Mouse (Mus musculus) MEL (cell line): Measurements from ENCODE around the gene Rbm33. TPM values are rescaled to one million over a fixed set of nuclear protein-coding genes. Genes with fewer than 3 reads are reported as not detected.

Source experiments
- DNase-seq: peaks from one replicate; pipeline ENCODE4 v3.0.0; 2011; ENCODE audit warnings: low read depth, low spot score
- H3K27ac ChIP-seq: 2 replicates; pipeline ENCODE4 v1.5.1; 2012; ENCODE audit warnings: low read depth, mild to moderate bottlenecking, control low read depth, low read length, moderate library complexity; ENCODE audit not compliant: control insufficient read depth
- H3K27me3 ChIP-seq, 2 experiments: fragments of 150-350 bp in 1 of 2; sonication (generic) in 1 of 2; 2 replicates each; pipeline ENCODE4 v1.6.1; 2012; ENCODE audit warnings: low read length in 2 of 2, mild to moderate bottlenecking in 2 of 2, improper control_type of control experiment in 1 of 2, moderate library complexity in 1 of 2; ENCODE audit not compliant: insufficient read depth in 2 of 2, control insufficient read depth in 1 of 2
- H3K36me3 ChIP-seq, 2 experiments: 2 replicates each; pipeline ENCODE4 v1.6.1; 2012 to 2014; ENCODE audit warnings: low read length in 2 of 2, improper control_type of control experiment in 1 of 2, inconsistent platforms in 1 of 2, mild to moderate bottlenecking in 1 of 2; ENCODE audit not compliant: insufficient read depth in 2 of 2, control insufficient read depth in 1 of 2
- H3K4me1 ChIP-seq, 2 experiments: fragments of 150-350 bp in 1 of 2; sonication (generic) in 1 of 2; 2 replicates each; pipeline ENCODE4 v1.6.1; 2012; ENCODE audit warnings: low read length in 2 of 2, improper control_type of control experiment in 1 of 2, mild to moderate bottlenecking in 1 of 2; ENCODE audit not compliant: insufficient read depth in 2 of 2, control insufficient read depth in 1 of 2
- H3K4me3 ChIP-seq, 2 experiments: fragments of 150-350 bp in 1 of 2; sonication (generic) in 1 of 2; 2 replicates each; pipeline ENCODE4 v1.5.1; 2012; ENCODE audit warnings: low read depth in 2 of 2, low read length in 2 of 2, mild to moderate bottlenecking in 2 of 2, moderate library complexity in 2 of 2, control low read depth in 1 of 2, improper control_type of control experiment in 1 of 2; ENCODE audit not compliant: control insufficient read depth in 1 of 2, insufficient read depth in 1 of 2
- H3K79me2 ChIP-seq: 2 replicates; pipeline ENCODE4 v1.6.1; 2012; ENCODE audit warnings: mild to moderate bottlenecking, low read length, moderate library complexity; ENCODE audit not compliant: control insufficient read depth, poor library complexity, insufficient read depth
- H3K9ac ChIP-seq: 2 replicates; pipeline ENCODE4 v1.6.1; 2012; ENCODE audit warnings: low read depth, mild to moderate bottlenecking, control low read depth, low read length, moderate library complexity; ENCODE audit not compliant: control insufficient read depth, poor library complexity, severe bottlenecking
- H3K9me3 ChIP-seq: fragments of 150-350 bp; sonication (generic); replicated peaks from 2 replicates; pipeline ENCODE4 v1.6.1; 2012; ENCODE audit warnings: mild to moderate bottlenecking, low read length, improper control_type of control experiment, moderate library complexity; ENCODE audit not compliant: insufficient read depth
- BHLHE40 ChIP-seq: IDR thresholded peaks from 2 replicates; pipeline ENCODE4 v1.6.1; 2012; ENCODE audit warnings: low read depth, mild to moderate bottlenecking, inconsistent platforms, low read length, improper control_type of control experiment, borderline replicate concordance
- CTCF ChIP-seq, 3 experiments: IDR thresholded peaks in 2 of 3; conservative IDR thresholded peaks in 1 of 3; 2 replicates each; pipeline ENCODE4 v1.5.1; 2011 to 2012; ENCODE audit warnings: low read length in 3 of 3, low read depth in 2 of 3, mild to moderate bottlenecking in 2 of 3, improper control_type of control experiment in 1 of 3, inconsistent platforms in 1 of 3, mixed read lengths in 1 of 3, moderate library complexity in 1 of 3; ENCODE audit not compliant: control insufficient read depth in 1 of 3, insufficient read depth in 1 of 3, poor library complexity in 1 of 3, severe bottlenecking in 1 of 3
- E2F4 ChIP-seq: IDR thresholded peaks from 2 replicates; pipeline ENCODE4 v1.6.1; 2011; ENCODE audit warnings: low read depth, low read length, improper control_type of control experiment, borderline replicate concordance
- ETS1 ChIP-seq: IDR thresholded peaks from 2 replicates; pipeline ENCODE4 v1.6.1; 2012; ENCODE audit warnings: low read depth, mild to moderate bottlenecking, inconsistent platforms, low read length, improper control_type of control experiment, moderate library complexity
- GABPA ChIP-seq: IDR thresholded peaks from 2 replicates; pipeline ENCODE4 v1.6.1; 2012; ENCODE audit warnings: low read depth, mild to moderate bottlenecking, inconsistent platforms, low read length, improper control_type of control experiment, moderate library complexity
- HCFC1 ChIP-seq: IDR thresholded peaks from 2 replicates; pipeline ENCODE4 v1.6.1; 2012; ENCODE audit warnings: low read depth, mild to moderate bottlenecking, inconsistent platforms, low read length, improper control_type of control experiment, moderate library complexity
- MAFK ChIP-seq: IDR thresholded peaks from 2 replicates; pipeline ENCODE4 v1.6.1; 2011; ENCODE audit warnings: low read depth, mild to moderate bottlenecking, low read length, improper control_type of control experiment, borderline replicate concordance
- MAX ChIP-seq: IDR thresholded peaks from 2 replicates; pipeline ENCODE4 v1.6.1; 2011; ENCODE audit warnings: low read length, improper control_type of control experiment
- MAZ ChIP-seq: IDR thresholded peaks from 2 replicates; pipeline ENCODE4 v1.6.1; 2012; ENCODE audit warnings: low read depth, mild to moderate bottlenecking, inconsistent platforms, low read length, improper control_type of control experiment
- MEF2A ChIP-seq: IDR thresholded peaks from 2 replicates; pipeline ENCODE4 v1.6.1; 2014; ENCODE audit warnings: low read depth, mild to moderate bottlenecking, inconsistent platforms, low read length, improper control_type of control experiment; ENCODE audit not compliant: poor library complexity, insufficient replicate concordance, severe bottlenecking; ENCODE audit errors: extremely low read depth
- MXI1 ChIP-seq: IDR thresholded peaks from 2 replicates; pipeline ENCODE4 v1.6.1; 2011; ENCODE audit warnings: mild to moderate bottlenecking, low read depth, low read length, improper control_type of control experiment
- MYB ChIP-seq: IDR thresholded peaks from 2 replicates; pipeline ENCODE4 v1.6.1; 2011; ENCODE audit warnings: mild to moderate bottlenecking, low read depth, low read length, improper control_type of control experiment
- MYC ChIP-seq: IDR thresholded peaks from 2 replicates; pipeline ENCODE4 v1.6.1; 2011; ENCODE audit warnings: low read depth, mild to moderate bottlenecking, low read length, improper control_type of control experiment, moderate library complexity
- NRF1 ChIP-seq: IDR thresholded peaks from 2 replicates; pipeline ENCODE4 v1.6.1; 2014; ENCODE audit warnings: low read depth, mild to moderate bottlenecking, inconsistent platforms, low read length, improper control_type of control experiment, moderate library complexity; ENCODE audit not compliant: poor library complexity, insufficient read depth, severe bottlenecking
- POLR2A ChIP-seq, 2 experiments: IDR thresholded peaks; 2 replicates each; pipeline ENCODE4 v1.6.1; 2011 to 2012; ENCODE audit warnings: low read length in 2 of 2, mild to moderate bottlenecking in 2 of 2, control low read depth in 1 of 2, improper control_type of control experiment in 1 of 2, low read depth in 1 of 2, moderate library complexity in 1 of 2; ENCODE audit not compliant: control insufficient read depth in 1 of 2, insufficient read depth in 1 of 2, poor library complexity in 1 of 2
- RAD21 ChIP-seq: IDR thresholded peaks from 2 replicates; pipeline ENCODE4 v1.6.1; 2011; ENCODE audit warnings: mild to moderate bottlenecking, low read depth, low read length, improper control_type of control experiment
- RCOR1 ChIP-seq: IDR thresholded peaks from 2 replicates; pipeline ENCODE4 v1.6.1; 2012; ENCODE audit warnings: low read depth, mild to moderate bottlenecking, inconsistent platforms, low read length, improper control_type of control experiment
- SIN3A ChIP-seq: IDR thresholded peaks from 2 replicates; pipeline ENCODE4 v1.6.1; 2012; ENCODE audit warnings: low read length, improper control_type of control experiment, inconsistent platforms
- SMC3 ChIP-seq: IDR thresholded peaks from 2 replicates; pipeline ENCODE4 v1.6.1; 2011; ENCODE audit warnings: low read depth, low read length, improper control_type of control experiment
- USF1 ChIP-seq: IDR thresholded peaks from 2 replicates; pipeline ENCODE4 v1.6.1; 2014; ENCODE audit warnings: low read depth, mild to moderate bottlenecking, inconsistent platforms, low read length, improper control_type of control experiment, moderate library complexity
- ZC3H11A ChIP-seq: IDR thresholded peaks from 2 replicates; pipeline ENCODE4 v1.6.1; 2012; ENCODE audit warnings: low read depth, mild to moderate bottlenecking, inconsistent platforms, low read length, improper control_type of control experiment
- ZNF384 ChIP-seq: IDR thresholded peaks from 2 replicates; pipeline ENCODE4 v1.6.1; 2012; ENCODE audit warnings: low read depth, mild to moderate bottlenecking, inconsistent platforms, low read length, improper control_type of control experiment
- polyA plus RNA-seq, 2 experiments: library from polyadenylated mRNA; stranded (reverse) in 1 of 2; unstranded in 1 of 2; fragments of >175 nt in 1 of 2; fragments of >200 nt in 1 of 2; gene quantifications; 2 replicates each; pipeline versions ENCODE4 v1.2.1 to v1.2.4; 2012; ENCODE audit warnings: low replicate concordance in 2 of 2, low read depth in 1 of 2; ENCODE audit not compliant: insufficient read length in 2 of 2, insufficient read depth in 1 of 2, missing spikeins in 1 of 2
- total RNA-seq: library from RNA; depleted of rRNA; stranded (reverse); fragments of 300-350 nt; gene quantifications from 2 replicates; pipeline ENCODE4 v1.2.3, GENCODE M21; 2012

The Rbm33 gene
- total and polyA plus RNA-seq, 3 experiments = 14.6 to 60.3 TPM; not detected in 1

- no peaks in the 10 kb centered on the region for H3K4me1 ChIP-seq
- H3K4me3 ChIP-seq = no peak overlapping the region
- no peaks in the 10 kb centered on the region for H3K79me2 ChIP-seq
These were observed 73.3 kb downstream of the Rbm33 start for GRCm38 (mm10) chr5:28390189-28390588.

GRCm38 (mm10) chr5:28397344-28397743, 80.4 kb downstream of the Rbm33 start:
- no peak overlapping the region for H3K9ac ChIP-seq
- H3K27ac ChIP-seq = no peak overlapping the region
- TF ChIP-seq SIN3A (no peak), USF1 (no peak), E2F4 (no peak), MAFK (no peak), MYC (no peak), RAD21 (no peak), CTCF (IDR thresholded peaks at IDR 0.05 in 2 of 3, conservative IDR thresholded peaks at IDR 0.05 in 1 of 3; ENCODE audit: control insufficient read depth in 1 of 3, insufficient read depth in 1 of 3, low read depth in 2 of 3, low read length in 3 of 3, poor library complexity in 1 of 3, severe bottlenecking in 1 of 3) (no peak), POLR2A (IDR thresholded peaks at IDR 0.05; ENCODE audit: control insufficient read depth in 1 of 2, insufficient read depth in 1 of 2, low read depth in 1 of 2, low read length in 2 of 2, poor library complexity in 1 of 2) (no peak)
- H3K79me2 ChIP-seq = peaks cover 6% of the 10 kb centered on the region
- no peaks in the 10 kb centered on the region for H3K4me1 ChIP-seq
- no peaks in the 10 kb centered on the region for H3K27me3 ChIP-seq
- DNase-seq = no peak
- H3K9me3 ChIP-seq = no peaks in the 10 kb centered on the region
- no peak overlapping the region for H3K4me3 ChIP-seq
- H3K36me3 ChIP-seq = peaks cover 0 to 60% of the 10 kb centered on the region in 2 experiments; a peak in 3 of 4 replicates

More at GRCm38 (mm10) chr5:28390189-28390588, 73.3 kb downstream of the Rbm33 start:
- TF ChIP-seq BHLHE40 (no peak), MAX (no peak), MAZ (no peak), ZC3H11A (no peak), ZNF384 (no peak), CTCF (IDR thresholded peaks at IDR 0.05 in 2 of 3, conservative IDR thresholded peaks at IDR 0.05 in 1 of 3; ENCODE audit: control insufficient read depth in 1 of 3, insufficient read depth in 1 of 3, low read depth in 2 of 3, low read length in 3 of 3, poor library complexity in 1 of 3, severe bottlenecking in 1 of 3) (no peak), MEF2A (no peak), NRF1 (no peak), MYB (no peak), MXI1 (no peak), SMC3 (no peak), HCFC1 (no peak), MAFK (no peak), ETS1 (no peak), RCOR1 (no peak), E2F4 (no peak), GABPA (no peak), RAD21 (no peak)
- DNase-seq = no peak
- H3K9ac ChIP-seq = no peak overlapping the region
- H3K36me3 ChIP-seq = peaks cover 0 to 76% of the 10 kb centered on the region in 2 experiments; a peak in 2 of 4 replicates
- no peaks in the 10 kb centered on the region for H3K27me3 ChIP-seq
- no peaks in the 10 kb centered on the region for H3K9me3 ChIP-seq
- H3K27ac ChIP-seq = no peak overlapping the region
